Mouse (Mus musculus): Measurements from ENCODE around the gene Abcb11. TPM values are rescaled to one million over a fixed set of nuclear protein-coding genes. Genes with fewer than 3 reads are reported as not detected.
"Not testable (repeated sequence)": the region's sequence is repeated elsewhere in the genome, so short reads cannot be mapped to it uniquely, and the experiment has no call there.

Gene Abcb11
- polyA plus RNA-seq, 1 experiment from 2014 or later = not detected

DNA sequence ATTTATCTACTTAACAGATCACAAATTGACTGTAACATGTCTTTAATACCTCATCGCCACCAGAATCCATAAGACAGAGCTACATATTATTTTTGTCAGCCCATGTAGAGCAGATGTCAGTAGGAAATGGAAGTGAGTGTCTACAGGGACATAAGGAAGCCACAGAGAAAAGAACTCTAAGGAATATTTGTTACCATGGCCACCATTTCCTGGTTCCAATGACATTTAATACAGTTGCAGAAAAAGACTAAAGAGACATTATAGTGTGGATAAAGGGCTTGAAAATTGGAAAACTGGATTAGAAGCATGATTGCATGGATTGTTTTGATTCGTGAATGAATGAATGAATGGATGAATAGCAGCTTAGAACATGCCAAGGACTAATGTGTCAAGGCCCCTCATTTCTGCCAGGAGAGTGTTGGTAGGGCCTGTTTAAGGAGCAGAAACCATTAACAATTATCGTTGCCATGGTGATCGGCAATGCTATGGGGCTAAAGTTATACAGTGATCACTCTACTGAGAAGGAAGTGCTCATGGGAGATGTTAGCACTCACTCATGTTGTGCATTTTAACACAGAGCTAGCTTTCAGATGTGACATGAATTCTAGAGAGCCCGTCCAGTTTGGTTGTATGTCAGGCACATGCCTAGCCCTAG lies 13.8 kb downstream of the Abcb11 start:
- Histone ChIP-seq H3K27ac (no peak overlapping the region), H3K4me3 (no peak overlapping the region), H3K36me3 (no peaks in the 10 kb centered on the region), H3K4me1 (no peaks in the 10 kb centered on the region), H3K4me2 (no peak overlapping the region), H3K9me3 (no peaks in the 10 kb centered on the region), H3K9ac (no peak overlapping the region), H3K27me3 (no peaks in the 10 kb centered on the region)
- ATAC-seq (ENCODE audit: insufficient number of reproducible peaks, low FRiP score, low TSS enrichment, low read depth) = no peak
- 87% methylated on average over 5 of the region's 5 CpGs for WGBS

DNA sequence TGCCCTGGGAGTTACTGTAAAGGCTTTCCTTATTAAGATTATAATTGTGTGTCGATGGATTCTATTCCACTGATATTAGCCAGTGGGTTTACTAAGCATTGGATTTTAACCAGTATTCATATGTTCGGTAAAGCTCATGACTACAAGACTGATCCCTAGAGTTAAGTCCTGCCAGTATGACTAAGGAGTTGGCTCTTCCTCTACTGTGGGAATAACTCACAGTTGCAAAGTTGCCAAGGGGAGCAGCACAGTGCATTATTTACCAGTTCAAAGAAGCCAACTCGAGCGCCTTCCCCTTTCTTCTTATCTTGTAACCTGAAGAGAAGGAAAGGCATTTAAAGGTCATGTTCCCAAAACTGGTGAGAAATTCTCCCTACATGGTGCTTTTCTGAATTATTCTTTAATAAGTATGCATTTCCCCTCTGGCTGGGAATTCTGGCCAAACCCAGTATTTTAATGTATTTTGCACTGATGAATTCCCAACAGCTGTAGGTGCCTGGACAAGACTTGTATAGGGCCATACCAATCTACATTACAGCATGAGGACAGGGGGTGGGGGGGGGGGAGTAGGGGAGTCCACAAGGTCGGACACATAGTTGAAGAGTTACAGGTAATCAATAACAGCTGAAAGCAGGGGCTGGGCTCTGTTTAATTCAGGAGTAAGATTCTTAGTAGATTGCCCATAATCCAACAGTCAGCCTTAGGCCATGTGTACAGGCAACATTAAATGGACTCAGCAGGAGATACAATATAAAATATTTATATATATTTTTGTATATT lies 17.3 kb downstream of the Abcb11 start:
- WGBS = 69% methylated on average over 5 of the region's 5 CpGs
- Histone ChIP-seq H3K9ac (no peak overlapping the region), H3K4me3 (no peak overlapping the region), H3K9me3 (no peaks in the 10 kb centered on the region), H3K27ac (no peak overlapping the region), H3K4me2 (no peak overlapping the region), H3K27me3 (no peaks in the 10 kb centered on the region), H3K4me1 (no peaks in the 10 kb centered on the region), H3K36me3 (no peaks in the 10 kb centered on the region)
- ATAC-seq (ENCODE audit: insufficient number of reproducible peaks, low FRiP score, low TSS enrichment, low read depth) = no peak

DNA sequence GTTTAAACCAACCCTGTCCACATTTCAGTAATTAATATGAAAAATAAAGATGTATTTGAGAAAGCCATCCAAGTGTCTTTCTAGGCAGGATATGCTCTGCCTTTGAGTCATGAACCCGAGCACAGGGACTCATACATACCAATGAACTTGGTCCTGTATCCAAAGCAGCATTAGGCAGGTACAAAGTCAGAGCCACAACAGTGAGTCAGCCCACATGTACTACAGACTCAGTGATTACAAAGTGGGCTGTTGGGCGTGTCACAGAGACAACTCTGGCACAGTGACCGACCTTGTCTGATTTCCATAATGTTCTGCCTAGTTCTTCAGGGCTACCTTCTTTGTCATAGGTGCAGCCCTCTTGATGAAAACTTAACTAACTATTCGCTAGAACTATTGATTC lies 19.4 kb downstream of the Abcb11 start:
- Histone ChIP-seq H3K27me3 (no peaks in the 10 kb centered on the region), H3K9me3 (no peaks in the 10 kb centered on the region), H3K4me2 (no peak overlapping the region), H3K4me1 (no peaks in the 10 kb centered on the region), H3K27ac (no peak overlapping the region), H3K9ac (no peak overlapping the region), H3K36me3 (no peaks in the 10 kb centered on the region), H3K4me3 (no peak overlapping the region)
- 84% methylated on average over 4 of the region's 4 CpGs for WGBS
- no peak for ATAC-seq (ENCODE audit: insufficient number of reproducible peaks, low FRiP score, low TSS enrichment, low read depth)

DNA sequence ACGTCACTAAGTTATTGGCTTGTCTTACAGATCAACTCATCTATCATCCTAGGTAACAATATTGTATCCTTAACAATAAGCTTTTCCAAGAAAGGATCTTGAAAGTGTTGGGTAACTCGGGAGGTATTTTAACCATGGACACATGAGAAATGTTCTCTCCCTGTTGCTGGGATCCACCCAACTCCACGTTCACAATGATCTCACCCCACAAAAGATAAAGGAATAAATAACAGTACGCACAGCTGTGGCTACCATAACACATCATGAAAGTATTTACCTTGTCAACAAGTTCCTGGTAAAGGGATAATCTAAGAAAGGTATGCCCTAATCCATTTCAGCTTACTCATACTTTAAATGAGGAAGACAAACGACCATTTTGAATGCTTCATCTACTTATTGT lies 21.0 kb downstream of the Abcb11 start:
- Histone ChIP-seq H3K9me3 (no peaks in the 10 kb centered on the region), H3K9ac (no peak overlapping the region), H3K4me2 (no peak overlapping the region), H3K4me3 (no peak overlapping the region), H3K4me1 (no peaks in the 10 kb centered on the region), H3K27me3 (no peaks in the 10 kb centered on the region), H3K36me3 (no peaks in the 10 kb centered on the region), H3K27ac (no peak overlapping the region)
- no peak for ATAC-seq (ENCODE audit: insufficient number of reproducible peaks, low FRiP score, low TSS enrichment, low read depth)
- 64% methylated on average over 5 of the region's 5 CpGs for WGBS

DNA sequence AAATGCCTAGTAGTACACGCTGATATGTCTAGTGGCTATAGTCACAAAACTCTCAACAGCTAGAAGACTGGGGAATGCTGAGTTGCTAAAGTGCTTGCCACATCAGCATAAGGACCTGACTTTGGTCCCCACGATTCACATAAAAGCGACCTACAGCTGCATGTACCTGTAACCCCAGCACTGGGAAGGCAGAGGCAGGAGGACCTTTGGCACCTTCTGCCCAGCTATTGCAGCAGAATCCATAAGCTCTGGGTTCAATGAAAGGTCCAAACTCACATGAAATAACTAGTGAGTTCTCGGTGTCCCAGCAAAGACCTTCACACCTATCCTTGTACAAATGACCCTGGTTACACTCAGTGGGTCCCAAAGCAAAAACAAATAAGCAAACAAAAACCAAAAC lies 31.1 kb downstream of the Abcb11 start:
- Histone ChIP-seq H3K27ac (no peak overlapping the region), H3K9ac (no peak overlapping the region), H3K9me3 (no peaks in the 10 kb centered on the region), H3K4me2 (no peak overlapping the region), H3K4me1 (no peaks in the 10 kb centered on the region), H3K27me3 (no peaks in the 10 kb centered on the region), H3K4me3 (no peak overlapping the region), H3K36me3 (no peaks in the 10 kb centered on the region)
- ATAC-seq (ENCODE audit: insufficient number of reproducible peaks, low FRiP score, low TSS enrichment, low read depth) = no peak
- 92% methylated on average over 4 of the region's 4 CpGs for WGBS

DNA sequence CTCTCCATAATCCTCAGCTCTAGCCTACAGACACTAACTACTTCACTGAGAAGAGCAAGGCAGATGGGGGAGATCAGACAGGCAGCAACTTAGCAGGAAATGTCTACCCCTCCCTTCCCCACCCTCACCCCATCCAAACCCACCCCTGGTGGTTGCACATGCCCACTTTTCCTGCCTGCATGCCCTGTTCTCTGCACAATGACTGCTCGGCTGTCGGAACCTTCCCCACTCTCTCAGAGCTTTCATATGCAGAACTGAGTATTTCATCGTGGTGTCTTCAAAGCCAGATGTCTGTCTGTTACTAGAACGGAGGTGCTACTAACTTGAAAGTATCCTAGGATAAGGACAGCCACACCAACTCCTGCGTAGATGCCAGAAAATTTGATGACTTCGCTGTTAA lies 34.3 kb downstream of the Abcb11 start:
- Histone ChIP-seq H3K4me2 (no peak overlapping the region), H3K27me3 (no peaks in the 10 kb centered on the region), H3K4me3 (no peak overlapping the region), H3K9ac (no peak overlapping the region), H3K36me3 (no peaks in the 10 kb centered on the region), H3K27ac (no peak overlapping the region), H3K9me3 (no peaks in the 10 kb centered on the region), H3K4me1 (no peaks in the 10 kb centered on the region)
- ATAC-seq (ENCODE audit: insufficient number of reproducible peaks, low FRiP score, low TSS enrichment, low read depth) = no peak
- WGBS = 66% methylated on average over 6 of the region's 6 CpGs

DNA sequence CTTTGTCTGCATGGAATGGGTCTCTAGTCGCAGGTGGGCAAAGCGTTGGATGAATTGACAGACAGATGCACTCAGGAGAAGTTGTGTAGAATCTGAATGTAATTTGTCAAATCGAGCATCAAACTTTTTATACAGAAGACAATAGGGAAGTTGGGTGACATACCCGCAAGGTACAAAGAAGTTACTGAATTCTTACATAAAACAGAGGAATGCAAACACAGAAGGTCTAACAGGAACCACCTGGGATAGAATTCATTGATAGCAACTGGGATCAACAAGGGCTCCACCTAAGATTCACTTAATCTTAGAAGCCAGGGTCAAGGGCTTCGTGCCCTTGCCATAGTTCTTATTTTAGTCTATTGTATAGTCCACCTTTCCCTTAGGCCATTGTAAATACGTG lies 41.8 kb downstream of the Abcb11 start:
- not testable (repeated sequence) for H3K27me3 ChIP-seq; H3K4me2 ChIP-seq; H3K27ac ChIP-seq; H3K9me3 ChIP-seq; H3K4me3 ChIP-seq; H3K36me3 ChIP-seq; H3K4me1 ChIP-seq; ATAC-seq (ENCODE audit: insufficient number of reproducible peaks, low FRiP score, low TSS enrichment, low read depth); H3K9ac ChIP-seq
- 86% methylated on average over 6 of the region's 6 CpGs for WGBS

DNA sequence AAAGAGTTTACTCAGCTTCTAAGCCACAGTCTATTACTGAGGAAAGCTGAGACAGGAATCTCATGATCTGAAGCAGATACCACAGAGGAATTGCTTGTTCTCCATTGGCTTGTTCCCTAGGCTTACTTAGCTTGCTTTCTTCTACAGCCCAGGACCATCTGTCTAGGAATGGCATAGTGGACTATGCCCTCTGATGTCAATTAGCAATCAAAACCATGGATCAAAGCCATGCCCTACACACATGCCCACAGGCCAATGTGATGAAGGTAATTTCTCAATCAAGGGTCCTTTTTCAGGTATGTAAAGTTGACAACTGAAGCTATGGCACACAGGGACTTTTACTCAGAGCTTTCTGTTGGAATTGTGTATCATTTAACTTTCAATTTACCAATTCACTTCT lies 47.9 kb downstream of the Abcb11 start:
- Histone ChIP-seq H3K27me3 (no peaks in the 10 kb centered on the region), H3K4me1 (no peaks in the 10 kb centered on the region), H3K4me2 (no peak overlapping the region), H3K27ac (no peak overlapping the region), H3K4me3 (no peak overlapping the region), H3K36me3 (no peaks in the 10 kb centered on the region), H3K9ac (no peak overlapping the region), H3K9me3 (no peaks in the 10 kb centered on the region)
- ATAC-seq (ENCODE audit: insufficient number of reproducible peaks, low FRiP score, low TSS enrichment, low read depth) = no peak

DNA sequence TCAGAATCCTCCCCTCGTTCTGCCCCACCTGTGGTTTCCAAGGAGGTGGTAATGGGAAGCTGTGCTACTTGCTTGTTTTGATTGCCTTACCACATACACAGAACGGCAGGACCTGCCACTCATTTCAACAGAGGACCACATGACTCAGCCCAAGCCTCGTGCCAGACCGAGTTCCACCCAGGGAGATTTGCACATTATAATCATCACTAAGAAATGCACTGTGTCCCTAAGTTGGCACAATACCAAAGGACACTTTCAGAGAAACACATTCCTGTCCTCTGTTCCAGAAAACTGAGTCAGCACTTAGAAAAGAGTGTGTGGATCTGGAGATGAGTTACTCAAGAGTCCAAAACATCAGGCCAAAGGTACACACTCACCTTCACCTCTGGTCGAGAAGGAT lies 53.4 kb downstream of the Abcb11 start:
- Histone ChIP-seq H3K4me2 (no peak overlapping the region), H3K36me3 (no peaks in the 10 kb centered on the region), H3K9me3 (no peaks in the 10 kb centered on the region), H3K27ac (no peak overlapping the region), H3K27me3 (no peaks in the 10 kb centered on the region), H3K4me1 (no peaks in the 10 kb centered on the region), H3K9ac (no peak overlapping the region), H3K4me3 (no peak overlapping the region)
- WGBS = 58% methylated on average over 5 of the region's 5 CpGs
- ATAC-seq (ENCODE audit: insufficient number of reproducible peaks, low FRiP score, low TSS enrichment, low read depth) = no peak

DNA sequence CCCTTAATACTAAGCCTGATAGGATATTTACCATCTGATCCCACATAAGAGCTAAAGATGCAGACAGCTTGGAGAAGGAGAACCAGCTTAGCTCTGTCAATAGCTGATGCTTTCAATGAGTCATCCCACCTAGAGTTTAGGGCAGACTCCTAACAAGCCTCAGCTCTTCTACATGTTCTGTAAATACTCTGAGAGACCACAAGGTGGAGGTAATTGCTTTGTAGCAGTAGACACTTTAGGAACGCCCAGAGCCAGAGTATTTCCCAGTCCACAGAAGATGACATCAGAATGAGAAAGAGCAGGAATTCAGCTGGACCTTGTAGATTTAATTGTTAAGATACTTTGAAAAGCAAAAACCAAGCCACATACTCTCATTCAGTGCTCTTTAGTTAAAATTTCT lies 66.5 kb downstream of the Abcb11 start:
- 7% methylated on average over 1 of the region's 1 CpGs for WGBS
- no peak for ATAC-seq (ENCODE audit: insufficient number of reproducible peaks, low FRiP score, low TSS enrichment, low read depth)
- Histone ChIP-seq H3K27me3 (no peaks in the 10 kb centered on the region), H3K27ac (no peak overlapping the region), H3K4me3 (no peak overlapping the region), H3K4me1 (no peaks in the 10 kb centered on the region), H3K9ac (no peak overlapping the region), H3K9me3 (no peaks in the 10 kb centered on the region), H3K36me3 (no peaks in the 10 kb centered on the region), H3K4me2 (no peak overlapping the region)

DNA sequence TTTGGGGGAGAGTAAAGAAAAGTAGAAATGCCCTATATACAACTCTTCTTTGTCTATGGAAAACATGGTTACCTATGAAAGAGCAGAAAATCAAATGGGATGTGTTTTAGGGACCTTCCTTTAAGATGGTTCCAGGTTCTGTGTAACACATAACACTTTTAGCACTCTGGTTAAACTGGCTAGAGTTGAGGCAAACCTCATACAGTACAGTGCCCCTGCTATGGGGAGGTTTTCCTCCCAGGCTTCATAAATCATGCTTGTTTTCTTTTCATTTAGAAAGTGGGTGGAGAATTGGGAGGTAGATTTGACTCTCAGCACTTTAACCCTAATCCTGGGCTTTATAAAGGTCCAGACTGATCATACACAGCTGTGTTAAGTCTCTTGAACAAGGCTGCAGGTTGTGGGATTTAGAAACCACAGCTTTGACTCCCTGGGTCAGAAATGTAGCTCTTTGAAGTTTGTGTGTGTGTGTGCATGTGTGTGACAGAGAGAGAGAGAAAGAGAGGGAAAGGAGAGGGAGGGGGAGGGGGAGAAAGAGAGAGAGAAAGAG lies 78.3 kb downstream of the Abcb11 start:
- ATAC-seq (ENCODE audit: insufficient number of reproducible peaks, low FRiP score, low TSS enrichment, low read depth) = no peak
- no peak overlapping the region for H3K4me3 ChIP-seq
- no peaks in the 10 kb centered on the region for H3K9me3 ChIP-seq
- no peaks in the 10 kb centered on the region for H3K36me3 ChIP-seq
- H3K4me2 ChIP-seq = no peak overlapping the region
- no peak overlapping the region for H3K9ac ChIP-seq
- H3K27ac ChIP-seq = no peak overlapping the region
- H3K27me3 ChIP-seq = no peaks in the 10 kb centered on the region
- H3K4me1 ChIP-seq = no peaks in the 10 kb centered on the region

DNA sequence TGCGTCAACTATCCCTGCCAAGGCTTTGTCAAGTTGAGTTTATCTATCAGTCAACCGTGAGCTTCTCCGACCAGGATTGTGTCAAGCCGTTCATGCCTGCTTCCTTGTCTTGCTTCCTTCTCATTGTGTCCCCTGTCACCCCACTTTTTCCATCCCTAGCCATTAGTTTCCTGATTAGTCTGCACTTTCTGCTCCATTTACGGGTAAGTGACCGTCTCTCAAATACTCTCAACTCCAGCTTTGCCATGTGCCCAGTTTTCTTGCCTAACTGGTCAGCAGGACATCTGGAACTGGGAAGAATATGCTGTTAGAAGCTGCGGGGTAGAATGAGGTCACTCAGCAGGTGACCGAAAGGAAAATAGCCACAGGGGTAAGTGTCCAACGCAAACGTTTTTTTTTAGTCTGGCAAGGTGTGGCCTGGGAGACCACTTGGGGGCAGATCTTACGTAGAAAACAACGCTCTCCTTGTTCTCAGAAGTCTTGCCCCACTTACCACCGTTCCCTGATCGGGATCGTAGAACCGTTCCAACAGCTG lies 94.1 kb downstream of the Abcb11 start:
- no peak overlapping the region for H3K4me3 ChIP-seq
- no peaks in the 10 kb centered on the region for H3K36me3 ChIP-seq
- H3K9me3 ChIP-seq = no peaks in the 10 kb centered on the region
- H3K27me3 ChIP-seq = no peaks in the 10 kb centered on the region
- no peak overlapping the region for H3K9ac ChIP-seq
- H3K4me2 ChIP-seq = no peak overlapping the region
- no peak for ATAC-seq (ENCODE audit: insufficient number of reproducible peaks, low FRiP score, low TSS enrichment, low read depth)
- 55% methylated on average over 16 of the region's 16 CpGs for WGBS
- H3K4me1 ChIP-seq = no peaks in the 10 kb centered on the region
- H3K27ac ChIP-seq = no peak overlapping the region

Measured in limb, embryonic 15.5 days (tissue).